ENCODE assay signal across 8 mouse cellular contexts in genomic region chr13:53178171-53178570, GRCm38 (mm10).
DNase-seq lines count a peak whose midpoint lies in the region; ATAC-seq and TF ChIP-seq lines count a peak whose summit lies in the region.
"Had no signal": no experiment of that assay in that cellular context is flagged by ENCODE, and none has a peak within 500 bp of the region (broad histone marks: within the 10 kb centered on the region; RNA-seq: fewer than 3 reads in every experiment).

No protein-coding gene starts in this region.

- H3K9ac ChIP-seq in neural tube, embryonic 11.5 days (ENCODE audit: low read length): no peak overlapping the region
- H3K9ac ChIP-seq in hindbrain, embryonic 15.5 days: no peak overlapping the region
- no peak overlapping the region for H3K9ac ChIP-seq in limb, embryonic 12.5 days (replicated peaks)
- H3K9ac ChIP-seq in stomach, postnatal 0 days (ENCODE audit: low read length): no peak overlapping the region

- no peaks in the 10 kb centered on the region for H3K27me3 ChIP-seq in neural tube, embryonic 11.5 days (ENCODE audit: control insufficient read depth, insufficient read depth, low read length)
- no peaks in the 10 kb centered on the region for H3K27me3 ChIP-seq in hindbrain, embryonic 15.5 days
- no peaks in the 10 kb centered on the region for H3K27me3 ChIP-seq in limb, embryonic 12.5 days
- no peaks in the 10 kb centered on the region for H3K27me3 ChIP-seq in stomach, postnatal 0 days (ENCODE audit: control insufficient read depth, insufficient read depth, low read length)

- no peak overlapping the region for H3K4me2 ChIP-seq in neural tube, embryonic 11.5 days (ENCODE audit: low read depth)
- H3K4me2 ChIP-seq in hindbrain, embryonic 15.5 days: peak overlapping the region; percentile 27; the same call in 1 of the 2 replicates
- peak overlapping the region; percentile 42 for H3K4me2 ChIP-seq in limb, embryonic 12.5 days
- H3K4me2 ChIP-seq in stomach, postnatal 0 days (replicated peaks; ENCODE audit: low read depth): peak overlapping the region; percentile 31

- TF ChIP-seq EP300 in stomach, postnatal 0 days (optimal IDR thresholded peaks at IDR 0.05): no peak

- H3K4me1 ChIP-seq in neural tube, embryonic 11.5 days (ENCODE audit: control insufficient read depth, insufficient read depth, low read length): peaks cover 21% of the 10 kb centered on the region
- H3K4me1 ChIP-seq in hindbrain, embryonic 15.5 days (replicated peaks): peaks cover 19% of the 10 kb centered on the region
- H3K4me1 ChIP-seq in limb, embryonic 12.5 days (replicated peaks): peaks cover 89% of the 10 kb centered on the region
- peaks cover 14% of the 10 kb centered on the region for H3K4me1 ChIP-seq in stomach, postnatal 0 days (replicated peaks; ENCODE audit: control insufficient read depth, insufficient read depth)

- WGBS in neural tube, embryonic 11.5 days: 45% methylated on average over 4 of the region's 4 CpGs
- WGBS in hindbrain, embryonic 15.5 days: 27% methylated on average over 4 of the region's 4 CpGs
- 31% methylated on average over 4 of the region's 4 CpGs for WGBS in limb, embryonic 12.5 days
- WGBS in stomach, postnatal 0 days: 52% methylated on average over 4 of the region's 4 CpGs

- ATAC-seq in neural tube, embryonic 11.5 days (ENCODE audit: insufficient read depth, low FRiP score, low TSS enrichment): no peak
- peak; percentile 50; the same call in 1 of the 2 replicates for ATAC-seq in hindbrain, embryonic 15.5 days (ENCODE audit: low FRiP score, low read depth)
- ATAC-seq in limb, embryonic 12.5 days (ENCODE audit: insufficient number of reproducible peaks, insufficient read depth, low FRiP score, low TSS enrichment, low read depth): no peak
- 0 out of 2 replicates have a peak, but pooled peaks have one; percentile 16 for ATAC-seq in stomach, postnatal 0 days (ENCODE audit: low FRiP score, low TSS enrichment)
- no peak for ATAC-seq in granulocyte monocyte progenitor cell, adult 5-6 weeks (replicated peaks; ENCODE audit: poor library complexity, severe bottlenecking)

- H3K27ac ChIP-seq in neural tube, embryonic 11.5 days (ENCODE audit: low read depth, low read length): 0 out of 2 replicates have a peak overlapping the region, but pooled peaks have one; percentile 24
- peak overlapping the region; percentile 47 for H3K27ac ChIP-seq in hindbrain, embryonic 15.5 days (replicated peaks)
- peak overlapping the region; percentile 83 for H3K27ac ChIP-seq in limb, embryonic 12.5 days
- H3K27ac ChIP-seq in stomach, postnatal 0 days (replicated peaks): no peak overlapping the region

- TF ChIP-seq CTCF in stomach, postnatal 0 days (IDR thresholded peaks at IDR 0.05; ENCODE audit: low read depth): no peak

- H3K9me3 ChIP-seq in neural tube, embryonic 11.5 days (ENCODE audit: control insufficient read depth, low read length): no peaks in the 10 kb centered on the region
- no peaks in the 10 kb centered on the region for H3K9me3 ChIP-seq in hindbrain, embryonic 15.5 days
- no peaks in the 10 kb centered on the region for H3K9me3 ChIP-seq in limb, embryonic 12.5 days
- no peaks in the 10 kb centered on the region for H3K9me3 ChIP-seq in stomach, postnatal 0 days (ENCODE audit: control insufficient read depth, low read length)

- no peak overlapping the region for H3K4me3 ChIP-seq in neural tube, embryonic 11.5 days (ENCODE audit: low read depth, low read length)
- no peak overlapping the region for H3K4me3 ChIP-seq in hindbrain, embryonic 15.5 days
- no peak overlapping the region for H3K4me3 ChIP-seq in limb, embryonic 12.5 days (replicated peaks)
- no peak overlapping the region for H3K4me3 ChIP-seq in stomach, postnatal 0 days (ENCODE audit: low read depth, low read length)

- no peak for DNase-seq in neural tube, embryonic 11.5 days (ENCODE audit: low spot score)
- DNase-seq in neural tube, embryonic 10.5 days (ENCODE audit: extremely low spot score, low spot score): no peak
- DNase-seq in stomach, postnatal 0 days (ENCODE audit: low spot score): no peak
- DNase-seq in thymus, postnatal 25 days: no peak
- DNase-seq: thymus, adult 2 months had no signal

- H3K36me3 ChIP-seq in neural tube, embryonic 11.5 days (ENCODE audit: control insufficient read depth, insufficient read depth, low read length): no peaks in the 10 kb centered on the region
- H3K36me3 ChIP-seq in hindbrain, embryonic 15.5 days: no peaks in the 10 kb centered on the region
- no peaks in the 10 kb centered on the region for H3K36me3 ChIP-seq in limb, embryonic 12.5 days
- no peaks in the 10 kb centered on the region for H3K36me3 ChIP-seq in stomach, postnatal 0 days (ENCODE audit: control insufficient read depth, insufficient read depth, low read length)

Comparison
In these comparisons a context has a peak if more than half of its experiments do, and no peak if none do; other contexts are left out.
1. ATAC-seq: peak in hindbrain, embryonic 15.5 days (single experiment) and stomach, postnatal 0 days (single experiment); none in neural tube, embryonic 11.5 days (single experiment), limb, embryonic 12.5 days (single experiment) and granulocyte monocyte progenitor cell, adult 5-6 weeks (single experiment).